Mouse (Mus musculus): Measurements from ENCODE around the gene Dmc1.

GRCm38 (mm10) chr15:79598715-79599114 lies 6.2 kb downstream of the Dmc1 start:
- TF ChIP-seq CTCF (IDR thresholded peaks at IDR 0.05; ENCODE audit: low read depth, low read length): no peak
- TF ChIP-seq GATA2 (IDR thresholded peaks at IDR 0.05; ENCODE audit: borderline replicate concordance, low read depth, low read length): no peak

Data from G1E (cell line).